Mouse (Mus musculus): Measurements from ENCODE around the gene Mrpl19.

DNA sequence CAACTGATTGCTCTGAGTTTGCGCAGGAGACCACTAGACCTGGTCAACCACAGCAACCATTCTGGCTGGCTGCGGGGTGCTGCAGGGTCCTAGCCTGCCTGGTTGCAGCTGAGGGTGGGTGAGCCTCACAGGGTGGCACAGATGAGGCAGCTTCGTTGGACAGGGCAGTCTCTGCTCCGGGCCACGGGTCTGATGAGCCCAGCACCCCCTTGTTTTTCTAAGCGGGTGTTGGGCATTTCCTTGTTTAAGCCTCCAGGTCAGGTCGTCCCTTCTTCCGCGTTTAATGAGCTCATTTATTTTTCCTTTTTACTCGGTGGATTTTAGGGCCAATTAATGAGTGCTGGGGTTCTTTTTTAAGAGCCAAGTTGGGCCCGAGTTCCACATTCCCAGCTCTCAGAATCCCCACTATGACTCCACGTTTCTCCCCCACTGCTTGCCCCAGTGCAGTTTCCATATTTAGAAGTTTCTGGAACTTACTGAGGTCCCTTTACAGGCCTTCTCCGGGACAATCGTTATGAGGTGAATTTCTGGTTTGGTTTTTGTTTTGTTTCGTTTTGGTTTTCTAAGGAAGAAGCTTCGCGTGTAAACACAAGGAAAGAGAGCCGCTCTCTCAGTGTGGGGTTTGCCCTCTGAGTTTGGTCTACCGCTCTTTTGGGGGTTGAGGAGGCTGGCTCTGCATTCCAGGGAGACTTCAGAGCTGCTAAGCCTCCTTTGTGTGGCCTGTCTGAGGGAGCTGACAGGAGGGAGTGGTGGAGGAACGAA is 24.5 kb upstream of the Mrpl19 start:
- TF ChIP-seq POLR2A (IDR thresholded peaks at IDR 0.05; ENCODE audit: borderline replicate concordance, extremely low read depth, insufficient read depth, insufficient read length, poor library complexity, severe bottlenecking) (no peak), CTCF (IDR thresholded peaks at IDR 0.05; ENCODE audit: borderline replicate concordance, extremely low read depth, insufficient read depth, insufficient read length) (no peak)

All from brain, embryonic 14.5 days (tissue).